Mouse (Mus musculus): ENCODE results near the gene Gm10197.

DNA sequence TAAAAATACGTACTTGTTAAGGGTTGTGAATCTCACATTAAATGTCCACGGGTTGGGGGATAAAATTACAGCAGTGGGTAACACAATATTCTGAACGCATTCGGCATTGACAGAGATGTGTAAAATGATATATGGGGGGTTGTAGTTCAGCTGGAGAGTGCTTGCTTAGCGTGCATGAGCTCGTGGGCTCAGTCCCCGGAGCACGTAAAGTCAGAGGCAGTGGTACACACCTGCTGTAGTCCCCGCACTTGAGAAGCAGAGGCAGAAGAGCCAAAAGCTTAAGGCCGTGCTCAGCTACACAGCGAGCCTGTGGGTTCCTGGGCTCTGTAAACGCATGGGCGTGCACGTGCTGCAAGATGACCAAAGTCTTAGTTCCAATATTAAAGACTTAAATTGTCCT, 25.8 kb downstream of the Gm10197 start:
- TF ChIP-seq CTCF (IDR thresholded peaks at IDR 0.05; ENCODE audit: borderline replicate concordance, extremely low read depth, insufficient read depth, insufficient read length), result no peak
- no peak for TF ChIP-seq POLR2A (IDR thresholded peaks at IDR 0.05; ENCODE audit: borderline replicate concordance, extremely low read depth, insufficient read depth, insufficient read length, poor library complexity, severe bottlenecking)

Measured in brain, embryonic 14.5 days (tissue).